Mouse (Mus musculus) T-helper 1 cell (primary cell): ENCODE measurements around the gene 1700028J19Rik.

Source experiments
- in situ Hi-C: fragments of 300-600 bp; cut with MboI, MseI; formaldehyde crosslinking; loops from one replicate; pipeline ENCODE4 v1.15.1; 2025; ENCODE audit warnings: high pct_unique_total_duplicates

1700028J19Rik gene

DNA sequence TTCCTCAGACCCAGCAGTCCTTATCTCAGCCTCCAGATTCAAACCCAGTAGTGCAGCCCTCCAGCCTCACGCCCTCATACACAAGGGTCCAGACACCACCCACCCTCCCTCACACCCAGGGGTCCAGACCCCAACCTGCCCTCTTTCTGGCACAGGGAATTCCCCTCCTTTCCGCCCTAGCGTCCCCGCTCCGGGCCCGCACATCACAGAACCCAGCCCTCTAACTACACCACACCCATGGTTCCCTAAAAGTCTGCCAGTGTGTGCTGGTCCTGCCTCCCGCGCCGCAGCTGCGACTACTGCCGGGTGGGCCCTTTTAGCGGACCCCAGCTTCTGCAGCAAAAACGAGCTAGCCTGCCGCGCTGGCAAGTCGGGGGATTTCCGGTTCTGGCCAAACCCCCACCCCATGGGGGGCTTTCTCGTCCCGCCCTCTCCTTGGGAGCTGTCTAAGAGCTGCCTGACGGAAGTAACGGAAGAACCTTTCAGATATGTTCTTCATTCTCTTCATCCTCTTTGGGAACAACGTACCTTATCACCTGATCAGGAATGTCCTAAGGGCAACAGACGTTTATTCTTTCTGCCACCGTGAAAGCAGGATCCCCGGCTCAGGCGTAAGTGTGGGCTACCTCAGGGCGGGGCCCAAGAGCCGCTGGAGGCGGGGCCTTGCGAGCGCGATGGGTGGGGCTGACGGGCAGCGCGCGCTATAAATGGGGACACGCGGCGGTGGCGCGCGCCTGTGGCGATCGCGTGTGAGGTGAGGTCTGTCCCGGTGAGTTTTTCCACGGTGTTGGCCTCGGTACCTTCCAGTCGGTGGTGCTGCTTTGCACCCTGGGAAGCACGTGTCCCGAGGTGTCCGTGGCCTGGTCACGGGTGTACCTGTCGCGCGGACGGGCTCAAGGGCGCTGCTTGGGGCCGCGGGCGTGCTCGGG, at the start of gene 1700028J19Rik, which contains the start of gene 2410002F23Rik:
Gene 1700028J19Rik (minus strand): TSS at position 641 of the 929 bp plus-strand sequence.
Gene 2410002F23Rik (plus strand): TSS at position 668 of the 929 bp plus-strand sequence.
- in situ Hi-C loops: no loop called here

DNA sequence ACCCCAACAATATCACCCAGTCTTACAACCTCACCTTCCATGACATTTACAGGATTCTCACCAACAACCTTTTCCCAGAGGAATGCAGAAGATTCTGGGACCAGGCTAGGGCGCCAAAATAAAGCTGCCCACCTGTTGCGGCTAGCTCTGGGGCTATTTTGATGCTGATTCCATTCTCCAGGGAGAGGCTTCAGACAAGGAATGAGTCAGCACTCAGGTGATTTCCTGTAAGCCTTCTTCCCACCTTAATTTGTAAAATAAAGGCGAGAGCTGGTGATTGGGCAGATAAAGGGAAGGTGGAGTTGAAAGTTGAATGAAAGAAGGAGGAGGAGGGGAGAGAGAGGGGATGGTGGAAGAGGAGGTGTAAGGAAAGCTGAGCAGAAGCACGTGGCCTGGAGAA, 44.9 kb upstream of the 1700028J19Rik start:
- in situ Hi-C loops: no loop called here

- in situ Hi-C loops: no loop called here
These were observed 44.5 kb upstream of the 1700028J19Rik start for GRCm38 (mm10) chr7:44290986-44291385.

DNA sequence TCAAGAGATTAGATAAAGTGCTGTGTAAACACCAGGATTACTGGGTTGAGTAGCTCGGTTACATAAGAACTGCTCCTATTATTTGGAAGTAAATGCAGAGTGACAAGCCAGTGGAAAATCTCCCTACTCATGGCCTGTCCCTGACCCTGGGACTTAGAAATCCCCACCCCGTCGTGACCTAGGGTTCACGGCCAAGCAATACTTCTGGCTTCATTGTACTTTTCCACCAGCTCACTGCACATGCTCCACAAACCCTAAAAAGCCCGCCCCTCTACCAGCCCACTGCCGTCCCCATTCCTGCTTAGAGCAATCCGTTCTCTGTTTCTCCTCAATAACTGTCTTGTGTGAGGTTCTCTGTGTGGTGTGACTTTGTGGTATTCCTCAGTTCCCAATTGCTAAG, 41.3 kb upstream of the 1700028J19Rik start:
- in situ Hi-C loops: no loop called here

- in situ Hi-C loops: loop anchor here (5.0 kb wide), 1 partner anchor 201 kb away; no protein-coding TSS in a partner anchor
These were observed 35.1 kb upstream of the 1700028J19Rik start for GRCm38 (mm10) chr7:44281586-44281985.

DNA sequence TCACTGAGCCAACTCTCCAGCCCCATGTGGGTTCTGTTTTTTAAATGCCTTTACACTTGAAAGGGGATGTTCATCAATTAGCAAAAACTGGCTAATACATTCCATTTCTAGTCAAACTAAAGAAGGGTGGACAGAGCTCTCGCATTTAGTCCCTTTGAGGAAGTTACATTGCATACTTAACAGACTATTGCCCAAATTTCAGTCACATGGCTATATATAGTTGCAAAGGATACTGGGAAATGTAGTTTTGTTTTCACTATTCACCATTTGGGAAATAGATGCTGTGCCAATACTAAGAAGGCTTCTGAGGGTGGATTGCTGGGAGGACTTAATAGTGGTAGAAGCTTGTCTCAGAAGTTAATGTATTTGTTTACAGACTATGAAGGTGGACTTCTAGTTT, 34.5 kb upstream of the 1700028J19Rik start:
- in situ Hi-C loops: loop anchor here (5.0 kb wide), 1 partner anchor 201 kb away; no protein-coding TSS in a partner anchor

- in situ Hi-C loops: no loop called here
These were observed 30.7 kb upstream of the 1700028J19Rik start for GRCm38 (mm10) chr7:44277250-44277622.

GRCm38 (mm10) chr7:44276461-44277249, 30.2 kb upstream of the 1700028J19Rik start:
- in situ Hi-C loops: no loop called here

GRCm38 (mm10) chr7:44275546-44275945, 29.1 kb upstream of the 1700028J19Rik start:
- in situ Hi-C loops: no loop called here

GRCm38 (mm10) chr7:44274096-44274495, 27.6 kb upstream of the 1700028J19Rik start:
- in situ Hi-C loops: no loop called here

DNA sequence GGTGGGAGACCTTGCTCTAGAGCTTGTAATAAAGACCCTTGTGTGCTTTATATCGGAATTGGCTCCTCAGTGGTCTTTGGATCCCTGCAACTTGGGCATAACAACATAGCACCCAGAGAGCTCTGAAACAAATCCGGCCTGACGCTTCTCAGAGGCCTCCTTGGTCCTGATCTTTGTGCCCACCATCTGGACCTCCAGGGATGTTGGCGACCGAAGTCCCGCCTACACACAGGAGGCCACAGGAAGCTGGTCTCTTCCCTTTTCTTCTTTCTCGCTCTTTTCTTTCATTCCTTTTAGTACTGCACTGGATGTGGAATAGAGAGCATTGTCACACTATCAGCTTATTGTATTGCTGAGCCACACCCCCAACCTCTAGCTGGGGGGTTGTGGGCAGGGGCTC, 27.0 kb upstream of the 1700028J19Rik start:
- in situ Hi-C loops: no loop called here

DNA sequence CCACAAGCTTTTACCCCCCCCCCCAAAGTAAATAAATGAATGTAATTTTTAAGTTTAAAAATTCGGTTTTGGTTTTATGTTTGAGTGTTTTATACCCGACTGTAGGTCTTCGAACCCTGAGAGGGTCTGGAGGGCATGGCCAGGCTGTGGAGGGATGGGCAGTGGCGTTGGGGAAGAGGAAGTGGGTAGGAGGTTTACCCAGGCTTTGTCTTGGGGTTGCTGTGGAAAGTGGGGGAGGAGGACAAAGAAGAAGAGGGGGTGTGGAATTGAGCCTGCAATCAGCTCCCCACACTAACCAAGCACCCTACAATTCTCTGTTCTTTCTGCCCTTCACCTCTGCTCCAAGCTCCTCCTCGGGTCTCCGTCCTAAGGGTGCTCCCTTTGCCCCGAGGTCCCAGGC, 26.1 kb upstream of the 1700028J19Rik start:
- in situ Hi-C loops: no loop called here

GRCm38 (mm10) chr7:44271309-44271708, 24.8 kb upstream of the 1700028J19Rik start:
- in situ Hi-C loops: no loop called here

- in situ Hi-C loops: loop anchor here (5.0 kb wide), 1 partner anchor 83 kb away; no protein-coding TSS in a partner anchor
These were observed 22.9 kb upstream of the 1700028J19Rik start for GRCm38 (mm10) chr7:44269397-44269796.

GRCm38 (mm10) chr7:44268117-44268516, 21.6 kb upstream of the 1700028J19Rik start:
- in situ Hi-C loops: loop anchor here (5.0 kb wide), 1 partner anchor 84 kb away; no protein-coding TSS in a partner anchor

DNA sequence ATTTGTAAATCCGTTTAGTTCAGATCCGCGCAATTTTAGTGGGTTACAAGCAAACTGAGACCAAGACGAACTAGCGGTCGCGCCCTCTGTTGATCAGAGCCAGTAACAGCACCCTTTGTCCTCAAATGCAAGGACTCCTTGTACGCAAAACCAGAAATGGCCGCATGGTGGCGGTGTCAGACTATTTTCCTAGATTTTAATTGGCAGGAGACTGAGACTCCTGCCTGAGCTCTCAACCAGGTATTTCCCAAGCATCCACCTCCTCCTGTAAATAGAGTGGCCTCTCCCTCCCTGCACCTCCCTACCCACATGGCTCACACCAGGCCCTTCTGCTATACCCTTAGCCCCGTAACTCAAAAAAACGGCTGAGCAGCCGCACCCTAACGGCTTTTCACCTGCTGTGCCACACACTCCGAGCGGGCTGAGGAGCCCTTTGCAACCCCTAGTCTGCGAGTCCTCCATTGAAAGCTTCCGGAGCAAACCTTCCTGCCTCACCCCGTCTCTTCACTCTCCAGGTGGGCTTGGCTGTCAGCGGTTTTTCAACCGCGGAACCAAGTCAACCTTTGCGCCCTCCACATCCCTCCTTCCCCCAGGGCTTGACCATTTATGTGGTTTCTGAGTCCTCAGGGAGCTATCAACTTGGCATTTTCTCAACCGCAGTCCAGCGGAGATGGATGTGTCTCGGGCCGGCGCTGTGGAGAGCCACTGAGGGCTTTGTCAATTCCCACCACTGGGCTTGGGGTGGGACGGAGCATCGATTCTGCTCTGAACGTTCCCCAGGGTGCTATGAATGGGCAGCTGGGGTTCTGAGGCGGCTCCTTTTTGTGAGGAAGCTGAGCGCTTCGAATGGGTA, 16.5 kb upstream of the 1700028J19Rik start:
- in situ Hi-C loops: loop anchor here (5.0 kb wide), 1 partner anchor 39 kb away; no protein-coding TSS in a partner anchor

DNA sequence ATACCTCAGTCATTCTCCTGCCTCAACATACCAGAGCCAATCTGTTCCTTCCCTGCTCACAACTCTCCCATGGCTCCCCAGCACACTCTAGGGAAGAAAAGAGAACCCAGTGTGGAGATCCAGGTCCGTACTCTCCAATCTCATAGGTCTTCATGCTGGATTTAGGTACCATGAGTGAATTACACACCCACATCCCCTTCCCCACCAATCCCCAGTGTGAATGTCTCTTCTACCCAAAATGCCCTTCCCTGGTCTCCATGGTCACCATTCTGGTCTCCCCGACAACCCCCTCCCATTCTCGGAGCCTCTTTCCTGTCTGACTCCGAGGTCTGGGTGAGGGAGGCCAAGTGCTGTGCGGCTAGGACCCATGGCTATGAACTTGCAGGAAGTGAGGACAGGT, 14.7 kb upstream of the 1700028J19Rik start, which contains the start of gene Gm15517:
Gene Gm15517 (plus strand): TSS at position 301 of the 400 bp plus-strand sequence.
- in situ Hi-C loops: loop anchor here (5.0 kb wide), 1 partner anchor 41 kb away; no protein-coding TSS in a partner anchor

GRCm38 (mm10) chr7:44260410-44260809, 13.9 kb upstream of the 1700028J19Rik start:
- in situ Hi-C loops: loop anchor here (5.0 kb wide), 1 partner anchor 42 kb away; no protein-coding TSS in a partner anchor

GRCm38 (mm10) chr7:44257278-44257677, 10.8 kb upstream of the 1700028J19Rik start, which contains the start of gene Acp4:
Gene Acp4 (minus strand): TSS chr7:44257378.
- in situ Hi-C loops: no loop called here

DNA sequence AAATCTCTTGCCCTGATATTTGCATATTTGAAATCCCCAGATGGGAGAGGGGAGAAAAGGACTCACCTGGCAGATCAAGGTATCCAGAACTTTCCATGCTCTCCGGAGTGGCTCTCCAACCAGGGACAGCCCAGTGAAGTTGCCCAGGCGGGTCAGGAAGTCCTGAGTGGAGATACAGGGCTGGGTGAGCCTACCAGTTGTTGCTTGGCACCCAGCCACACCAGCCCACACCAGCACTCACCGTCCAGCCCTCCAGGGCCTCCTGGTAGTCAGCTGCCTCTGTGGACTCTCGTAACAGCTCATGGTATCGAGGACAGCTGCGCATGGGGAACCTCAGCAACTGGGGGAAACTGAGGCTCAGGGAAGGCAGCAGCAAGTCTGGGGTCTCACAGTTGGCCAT, 8.4 kb upstream of the 1700028J19Rik start:
- in situ Hi-C loops: no loop called here
